Mouse (Mus musculus) stomach, embryonic 16.5 days (tissue): ENCODE results near the gene Zfp687. TPM values are rescaled to one million over a fixed set of nuclear protein-coding genes. Genes with fewer than 3 reads are reported as not detected.

ENCODE experiments used
- ATAC-seq: fragments of 200-750 bp; cut with Nextera tagmentation; 2 replicates; pipeline ENCODE4 v1.8.0; 2017; ENCODE audit warnings: moderate number of reproducible peaks, moderate TSS enrichment; ENCODE audit not compliant: insufficient read depth, low FRiP score
- H3K27ac ChIP-seq: fragments of 300-500 bp; sonication (generic); 2 replicates; pipeline ENCODE4 v1.5.1; 2014; ENCODE audit warnings: low read length
- H3K27me3 ChIP-seq: fragments of 300-500 bp; sonication (generic); 2 replicates; pipeline ENCODE4 v1.6.1; 2014; ENCODE audit warnings: low read length, control low read depth, mixed read lengths; ENCODE audit not compliant: control insufficient read depth, insufficient read depth
- H3K36me3 ChIP-seq: fragments of 300-500 bp; sonication (generic); 2 replicates; pipeline ENCODE4 v1.6.1; 2014; ENCODE audit warnings: low read length; ENCODE audit not compliant: control insufficient read depth, insufficient read depth
- H3K4me1 ChIP-seq: fragments of 300-500 bp; sonication (generic); 2 replicates; pipeline ENCODE4 v1.6.1; 2014; ENCODE audit warnings: low read length, control low read depth, mixed read lengths; ENCODE audit not compliant: control insufficient read depth, insufficient read depth
- H3K4me2 ChIP-seq: fragments of 300-500 bp; sonication (generic); 2 replicates; pipeline ENCODE4 v1.6.1; 2014; ENCODE audit warnings: low read depth, low read length, mixed read lengths
- H3K4me3 ChIP-seq: fragments of 300-500 bp; sonication (generic); replicated peaks from 2 replicates; pipeline ENCODE4 v1.5.1; 2014; ENCODE audit warnings: mild to moderate bottlenecking, low read length
- H3K9ac ChIP-seq: fragments of 300-500 bp; sonication (generic); 2 replicates; pipeline ENCODE4 v1.6.1; 2014; ENCODE audit warnings: low read length
- H3K9me3 ChIP-seq: fragments of 300-500 bp; sonication (generic); replicated peaks from 2 replicates; pipeline ENCODE4 v1.6.1; 2016; ENCODE audit warnings: low read length, control low read depth; ENCODE audit not compliant: control insufficient read depth
- WGBS: fragments of 180-500 bp; shearing (Covaris S2); extraction: QIAGEN DNeasy Blood & Tissue Kit; methylation state at CpG from one replicate; pipeline ENCODE4 v1.1.7; 2014; 5-methylcytosine and 5-hydroxymethylcytosine counted together
- microRNA-seq: library from miRNA; unstranded; fragments of <30 nt; microRNA quantifications from one replicate; pipeline ENCODE4, GENCODE M21; 2016
- polyA plus RNA-seq: library from polyadenylated mRNA; unstranded; fragments of >200 nt; fragmentation: Nextera tagmentation; extraction: Ambion mirVana; gene quantifications from 2 replicates; pipeline ENCODE4 v1.2.1, GENCODE M21; 2015

The Zfp687 gene
- polyA plus RNA-seq, 1 experiment from 2014 or later: 22.6 TPM

DNA sequence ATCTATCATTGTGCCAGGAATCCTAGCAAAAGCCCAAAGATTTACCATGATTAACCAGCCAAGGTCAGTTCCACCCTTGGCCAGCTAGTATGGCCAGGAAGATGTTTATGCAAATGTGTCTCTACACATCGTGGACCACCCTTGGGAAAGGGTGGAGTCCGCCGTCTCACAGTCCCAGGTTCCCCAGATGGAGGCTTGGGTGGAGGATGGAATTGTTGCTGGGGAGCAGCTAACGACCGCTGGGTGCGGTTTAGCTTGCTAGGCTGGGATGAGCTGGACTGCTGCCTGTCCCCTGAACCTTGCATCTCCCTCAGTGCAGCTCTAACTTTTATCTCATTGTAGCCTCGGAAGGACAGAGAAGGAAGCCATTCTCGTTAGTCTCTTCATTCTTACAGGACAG is 55.4 kb downstream of the Zfp687 start:
- Histone ChIP-seq H3K27me3 (no peaks in the 10 kb centered on the region), H3K4me3 (no peak overlapping the region), H3K4me2 (no peak overlapping the region), H3K27ac (no peak overlapping the region), H3K4me1 (peaks cover 3% of the 10 kb centered on the region; the same call in 1 of the 2 replicates), H3K36me3 (peaks cover 15% of the 10 kb centered on the region), H3K9ac (no peak overlapping the region), H3K9me3 (no peaks in the 10 kb centered on the region)
- 44% methylated on average over 8 of the region's 8 CpGs for WGBS
- no peak for ATAC-seq

DNA sequence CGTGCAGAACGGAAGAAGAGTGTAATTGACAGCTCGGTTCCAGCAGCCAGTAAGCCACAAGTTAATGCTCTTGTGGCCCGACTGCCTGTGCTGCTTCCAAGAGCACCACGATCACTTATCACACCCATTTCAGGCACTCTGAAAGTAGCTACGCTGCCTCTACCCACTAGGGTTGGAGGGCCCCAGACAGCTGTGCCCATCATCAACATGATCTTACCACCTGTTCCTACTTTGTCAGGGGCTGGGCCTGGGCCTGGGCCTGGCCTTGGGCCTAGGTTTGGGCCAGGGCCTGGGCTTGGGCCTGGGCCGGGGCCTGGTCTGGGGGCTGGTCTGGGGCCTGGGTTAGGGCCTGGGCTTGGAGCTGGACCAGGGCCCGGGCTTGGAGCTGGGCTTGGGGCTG is 57.0 kb downstream of the Zfp687 start:
- 88% methylated on average over 8 of the region's 8 CpGs for WGBS

More for the DNA sequence above, 57.0 kb downstream of the Zfp687 start:
- no peak for ATAC-seq
- Histone ChIP-seq H3K4me3 (no peak overlapping the region), H3K36me3 (peaks cover 15% of the 10 kb centered on the region), H3K27ac (no peak overlapping the region), H3K9me3 (no peaks in the 10 kb centered on the region), H3K4me2 (no peak overlapping the region), H3K4me1 (peaks cover 6% of the 10 kb centered on the region; the same call in 1 of the 2 replicates), H3K27me3 (no peaks in the 10 kb centered on the region), H3K9ac (no peak overlapping the region)

Small RNA genes lying within 50 kb of the gene (microRNA-seq; reads per million reads assigned to microRNA genes)
- gene Mir7013: not detected

Other genes with a start within 250 kb of the Zfp687 start
- gene Cgn, start 229.0 kb downstream of the Zfp687 start, polyA plus RNA-seq: 47.9 and 54.0 TPM in 2 replicates
- gene Pogz, start 177.9 kb downstream of the Zfp687 start, polyA plus RNA-seq: 12.4 and 13.6 TPM in 2 replicates
- 277 and 282 TPM in 2 replicates for gene Psmb4, start 128.5 kb downstream of the Zfp687 start, polyA plus RNA-seq
- gene Selenbp1, start 82.4 kb downstream of the Zfp687 start, polyA plus RNA-seq: 132 and 144 TPM in 2 replicates
- gene Rfx5, start 61.4 kb downstream of the Zfp687 start, polyA plus RNA-seq: 6.9 and 7.0 TPM in 2 replicates
- gene Pi4kb, start 40.7 kb downstream of the Zfp687 start, polyA plus RNA-seq: 17.5 and 24.0 TPM in 2 replicates
- 218 TPM in 2 replicates for gene Psmd4, start 27.2 kb upstream of the Zfp687 start, polyA plus RNA-seq
- gene Pip5k1a, start 91.5 kb upstream of the Zfp687 start, polyA plus RNA-seq: 18.6 and 19.0 TPM in 2 replicates
- gene Vps72, start 95.6 kb upstream of the Zfp687 start, polyA plus RNA-seq: 102 and 123 TPM in 2 replicates
- gene Tmod4, start 109.0 kb upstream of the Zfp687 start, polyA plus RNA-seq: 2.2 and 7.3 TPM in 2 replicates
- gene Scnm1, start 118.6 kb upstream of the Zfp687 start, polyA plus RNA-seq: 55.8 and 58.2 TPM in 2 replicates
- gene Lysmd1, start 118.6 kb upstream of the Zfp687 start, polyA plus RNA-seq: 13.7 and 14.5 TPM in 2 replicates
- 5.4 and 6.5 TPM in 2 replicates for gene Tnfaip8l2, start 126.9 kb upstream of the Zfp687 start, polyA plus RNA-seq
- 1.5 and 2.6 TPM in 2 replicates for gene Sema6c, start 145.0 kb upstream of the Zfp687 start, polyA plus RNA-seq
- 10.9 and 11.5 TPM in 2 replicates for gene Gabpb2, start 202.5 kb upstream of the Zfp687 start, polyA plus RNA-seq
- gene Cdc42se1, start 213.3 kb upstream of the Zfp687 start, polyA plus RNA-seq: 105 and 118 TPM in 2 replicates
- 16.2 and 16.6 TPM in 2 replicates for gene Mllt11, start 216.7 kb upstream of the Zfp687 start, polyA plus RNA-seq
- gene Gm128, start 226.2 kb upstream of the Zfp687 start, polyA plus RNA-seq: 0.25 and 0.52 TPM in 2 replicates
- gene Bnipl, start 235.7 kb upstream of the Zfp687 start, polyA plus RNA-seq: 9.2 and 11.6 TPM in 2 replicates